Mouse (Mus musculus) limb, embryonic 12.5 days (tissue): ENCODE results near the gene Tomt. TPM values are rescaled to one million over a fixed set of nuclear protein-coding genes. Genes with fewer than 3 reads are reported as not detected.

ENCODE experiments used
- ATAC-seq: fragments of 200-750 bp; cut with Nextera tagmentation; 2 replicates; pipeline ENCODE4 v1.8.0; 2017; ENCODE audit warnings: low read depth, moderate TSS enrichment; ENCODE audit not compliant: insufficient number of reproducible peaks, insufficient read depth, low FRiP score, low TSS enrichment
- H3K27ac ChIP-seq: fragments of 300-500 bp; sonication (generic); 2 replicates; pipeline ENCODE4 v1.5.1; 2016; ENCODE audit warnings: mild to moderate bottlenecking, moderate library complexity
- H3K27me3 ChIP-seq: fragments of 300-500 bp; sonication (generic); 2 replicates; pipeline ENCODE4 v1.6.1; 2016; ENCODE audit warnings: mild to moderate bottlenecking, moderate library complexity
- H3K36me3 ChIP-seq: fragments of 300-500 bp; sonication (generic); 2 replicates; pipeline ENCODE4 v1.6.1; 2016; ENCODE audit warnings: mild to moderate bottlenecking, moderate library complexity
- H3K4me1 ChIP-seq: fragments of 300-500 bp; sonication (generic); replicated peaks from 2 replicates; pipeline ENCODE4 v1.6.1; 2016
- H3K4me2 ChIP-seq: fragments of 300-500 bp; sonication (generic); 2 replicates; pipeline ENCODE4 v1.6.1; 2016; ENCODE audit warnings: mild to moderate bottlenecking, moderate library complexity
- H3K4me3 ChIP-seq: fragments of 300-500 bp; sonication (generic); replicated peaks from 2 replicates; pipeline ENCODE4 v1.5.1; 2016; ENCODE audit warnings: mild to moderate bottlenecking
- H3K9ac ChIP-seq: fragments of 300-500 bp; sonication (generic); replicated peaks from 2 replicates; pipeline ENCODE4 v1.6.1; 2016; ENCODE audit warnings: mild to moderate bottlenecking, moderate library complexity
- H3K9me3 ChIP-seq: fragments of 300-500 bp; sonication (generic); 2 replicates; pipeline ENCODE4 v1.6.1; 2016; ENCODE audit warnings: mild to moderate bottlenecking, moderate library complexity
- WGBS: fragments of 180-500 bp; shearing (Covaris S2); methylation state at CpG from one replicate; pipeline ENCODE4 v1.1.7; 2016; 5-methylcytosine and 5-hydroxymethylcytosine counted together
- polyA plus RNA-seq: library from polyadenylated mRNA; unstranded; fragments of >200 nt; fragmentation: Nextera tagmentation; extraction: Ambion mirVana; gene quantifications from 2 replicates; pipeline ENCODE4 v1.2.1, GENCODE M21; 2016

Tomt gene
- polyA plus RNA-seq, 1 experiment from 2014 or later: 0.71 TPM

DNA sequence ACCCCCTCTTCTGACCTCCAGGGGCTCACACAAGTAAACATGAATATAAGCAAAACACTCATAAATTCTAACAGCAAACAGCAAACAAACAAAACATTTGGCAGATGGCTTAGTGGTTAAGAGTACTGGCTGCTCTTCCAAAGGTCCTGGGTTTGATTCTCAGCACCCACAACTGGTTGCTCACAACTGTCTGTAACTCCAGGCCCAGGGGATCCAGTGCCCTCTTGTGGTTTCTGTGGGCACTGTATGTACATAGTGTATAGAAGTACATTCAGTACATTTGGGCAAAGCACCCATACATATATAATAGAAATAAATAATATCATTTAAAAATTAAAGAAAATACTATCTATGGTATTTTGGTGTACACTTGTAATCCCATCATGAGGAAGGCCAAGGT lies 3.3 kb downstream of the Tomt start:
- no peak overlapping the region for H3K4me2 ChIP-seq
- no peak overlapping the region for H3K4me3 ChIP-seq
- no peak overlapping the region for H3K9ac ChIP-seq
- H3K27ac ChIP-seq: no peak overlapping the region
- no peaks in the 10 kb centered on the region for H3K27me3 ChIP-seq
- peaks cover 28% of the 10 kb centered on the region; the same call in 1 of the 2 replicates for H3K36me3 ChIP-seq
- peaks cover 8% of the 10 kb centered on the region; the same call in 1 of the 2 replicates for H3K4me1 ChIP-seq
- ATAC-seq: no peak
- no peaks in the 10 kb centered on the region for H3K9me3 ChIP-seq

DNA sequence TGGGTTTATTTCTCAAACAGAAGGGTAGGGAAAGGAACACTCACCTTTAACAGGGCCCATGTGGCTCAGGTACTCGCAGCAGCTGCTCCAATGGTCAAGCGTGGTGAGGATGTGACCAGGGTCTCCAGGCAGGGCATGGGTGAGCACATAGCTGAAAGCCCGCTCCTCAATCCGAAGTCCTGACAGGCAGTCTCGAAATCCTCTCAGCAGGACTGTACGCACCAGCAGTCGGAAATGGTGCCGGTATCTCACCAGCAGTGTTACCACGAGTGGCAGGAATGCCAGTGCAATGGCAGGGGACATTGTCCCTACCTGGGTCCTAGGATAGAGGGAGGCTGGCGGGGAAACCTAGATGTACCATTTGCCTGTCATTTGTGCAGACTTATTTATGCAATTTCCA lies 4.2 kb downstream of the Tomt start:
- no peak for ATAC-seq

DNA sequence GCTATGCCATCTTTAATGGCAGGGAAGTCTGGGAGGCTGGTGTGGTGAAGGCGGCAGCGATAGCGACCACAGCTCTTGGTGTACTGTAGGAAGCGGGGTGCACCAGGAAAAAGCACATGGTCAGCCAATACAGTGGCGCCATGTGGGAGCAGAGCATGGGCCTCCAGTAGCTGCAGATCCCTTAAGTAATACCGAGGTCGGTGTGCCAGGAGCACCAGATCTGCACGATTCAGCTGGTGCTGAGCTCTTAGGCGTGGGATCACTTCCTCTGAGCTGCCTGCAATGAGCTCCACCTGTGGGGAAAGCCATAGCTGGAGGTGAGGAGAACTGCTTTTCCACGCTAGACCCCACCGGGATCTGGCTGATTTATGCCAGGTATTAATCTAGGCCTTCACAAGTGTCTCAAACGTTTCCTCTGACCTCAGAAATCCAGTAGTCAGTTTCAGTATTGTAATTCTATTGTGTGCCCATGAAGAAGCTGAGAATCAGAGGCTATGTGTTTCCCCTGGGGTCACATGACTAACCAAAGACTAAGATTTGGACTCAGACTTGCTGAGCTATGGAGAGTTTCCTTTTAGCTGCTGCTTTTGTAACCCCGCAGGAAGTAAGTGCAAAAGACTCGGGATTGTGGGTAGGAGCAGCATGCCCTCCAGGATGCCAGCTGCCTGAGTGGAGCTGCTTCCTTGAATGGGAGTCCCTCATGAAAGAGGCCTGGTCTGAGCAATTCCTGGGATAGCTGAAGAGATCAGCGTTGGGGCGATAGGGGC lies 5.6 kb downstream of the Tomt start:
- Histone ChIP-seq H3K4me3 (no peak overlapping the region), H3K27me3 (no peaks in the 10 kb centered on the region), H3K9me3 (no peaks in the 10 kb centered on the region), H3K36me3 (peaks cover 27% of the 10 kb centered on the region; the same call in 1 of the 2 replicates), H3K27ac (no peak overlapping the region), H3K4me2 (no peak overlapping the region), H3K9ac (no peak overlapping the region; the same call in 1 of the 2 replicates), H3K4me1 (peaks cover 7% of the 10 kb centered on the region)
- ATAC-seq: no peak
- 88% methylated on average over 16 of the region's 16 CpGs for WGBS

More for the DNA sequence above, 4.2 kb downstream of the Tomt start:
- H3K27me3 ChIP-seq: no peaks in the 10 kb centered on the region
- H3K9ac ChIP-seq: no peak overlapping the region
- H3K4me2 ChIP-seq: no peak overlapping the region
- H3K4me3 ChIP-seq: no peak overlapping the region
- H3K27ac ChIP-seq: no peak overlapping the region
- H3K4me1 ChIP-seq: peaks cover 12% of the 10 kb centered on the region
- 92% methylated on average over 10 of the region's 10 CpGs for WGBS
- peaks cover 27% of the 10 kb centered on the region; the same call in 1 of the 2 replicates for H3K36me3 ChIP-seq
- no peaks in the 10 kb centered on the region for H3K9me3 ChIP-seq

DNA sequence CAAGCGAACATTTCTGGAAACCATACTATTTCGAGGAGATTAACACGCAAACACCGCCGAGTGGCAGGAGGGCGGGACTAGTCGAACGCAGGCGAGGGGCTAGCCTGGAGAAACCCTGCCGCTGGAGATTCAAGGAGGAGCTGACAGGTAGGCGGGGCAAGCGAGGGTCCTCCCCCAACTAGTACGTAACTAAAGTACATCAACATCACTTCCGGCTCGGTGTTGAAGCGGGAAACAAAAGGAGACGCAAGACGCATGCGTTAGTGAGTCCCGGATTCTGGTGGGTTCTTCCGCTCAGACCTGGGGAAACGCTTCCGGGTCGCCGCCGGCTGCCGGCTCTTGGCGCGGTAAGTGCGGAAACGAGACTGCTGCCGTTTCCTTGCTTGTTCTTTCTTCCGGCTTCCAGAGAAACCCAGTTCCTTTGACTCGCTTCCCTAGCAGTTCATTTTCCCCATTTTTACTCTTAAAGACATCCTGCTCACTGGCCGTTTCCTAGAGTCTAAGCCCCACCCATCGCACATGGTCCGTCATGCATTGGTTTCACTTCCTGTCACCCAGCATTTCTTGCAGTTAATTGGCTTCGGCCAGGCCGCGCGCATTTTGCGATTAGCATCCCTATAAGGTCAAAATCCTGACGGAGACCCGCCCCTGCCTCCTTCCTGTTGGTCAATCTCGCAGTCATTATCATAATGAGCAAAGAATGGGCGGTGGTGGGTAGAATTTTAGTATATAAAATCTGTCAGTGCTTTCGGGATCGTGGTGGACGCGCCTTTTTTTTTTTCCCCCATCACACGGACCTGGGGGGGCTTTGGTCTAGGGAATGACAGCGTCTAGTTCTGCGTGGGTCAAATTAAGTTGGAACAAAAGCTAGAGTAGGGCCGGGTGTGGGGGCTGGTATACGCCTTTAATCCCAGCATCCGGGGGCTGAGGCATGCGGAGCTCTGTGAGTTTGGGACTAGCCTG lies 9.8 kb downstream of the Tomt start:
- Histone ChIP-seq H3K9ac (peak overlapping the region; percentile 51), H3K4me2 (peak overlapping the region; percentile 54), H3K4me1 (peaks cover 10% of the 10 kb centered on the region), H3K4me3 (peak overlapping the region; percentile 53), H3K27me3 (no peaks in the 10 kb centered on the region), H3K9me3 (no peaks in the 10 kb centered on the region), H3K36me3 (peaks cover 16% of the 10 kb centered on the region; the same call in 1 of the 2 replicates), H3K27ac (peak overlapping the region; percentile 91)
- peak; percentile 98 for ATAC-seq
- under 1% methylated on average over 57 of the region's 57 CpGs for WGBS

DNA sequence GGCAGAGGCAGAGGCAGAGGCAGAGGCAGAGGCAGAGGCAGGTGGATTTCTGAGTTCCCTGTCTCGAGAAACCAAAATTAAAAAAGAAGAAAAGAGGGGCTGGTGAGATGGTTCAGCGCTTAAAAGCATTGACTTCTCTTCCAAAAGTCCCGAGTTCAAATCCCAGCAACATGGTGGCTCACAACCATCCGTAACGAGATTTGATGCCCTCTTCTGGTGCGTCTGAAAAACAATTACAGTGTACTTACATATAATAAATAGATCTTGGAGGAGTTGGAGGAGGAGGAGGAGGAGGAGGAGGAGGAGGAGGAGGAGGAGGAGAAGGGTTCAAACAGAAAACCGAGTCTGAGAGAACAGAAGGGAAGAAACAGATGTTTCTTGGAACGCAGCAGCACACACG lies 10.5 kb downstream of the Tomt start:
- Histone ChIP-seq H3K4me2 (peak overlapping the region; percentile 54), H3K4me1 (peaks cover 10% of the 10 kb centered on the region), H3K27ac (peak overlapping the region; percentile 91), H3K4me3 (peak overlapping the region; percentile 53), H3K36me3 (peaks cover 16% of the 10 kb centered on the region; the same call in 1 of the 2 replicates), H3K27me3 (peaks cover 3% of the 10 kb centered on the region; the same call in 1 of the 2 replicates), H3K9ac (peak overlapping the region; percentile 51), H3K9me3 (no peaks in the 10 kb centered on the region)
- no peak for ATAC-seq
- WGBS: 34% methylated on average over 9 of the region's 9 CpGs

DNA sequence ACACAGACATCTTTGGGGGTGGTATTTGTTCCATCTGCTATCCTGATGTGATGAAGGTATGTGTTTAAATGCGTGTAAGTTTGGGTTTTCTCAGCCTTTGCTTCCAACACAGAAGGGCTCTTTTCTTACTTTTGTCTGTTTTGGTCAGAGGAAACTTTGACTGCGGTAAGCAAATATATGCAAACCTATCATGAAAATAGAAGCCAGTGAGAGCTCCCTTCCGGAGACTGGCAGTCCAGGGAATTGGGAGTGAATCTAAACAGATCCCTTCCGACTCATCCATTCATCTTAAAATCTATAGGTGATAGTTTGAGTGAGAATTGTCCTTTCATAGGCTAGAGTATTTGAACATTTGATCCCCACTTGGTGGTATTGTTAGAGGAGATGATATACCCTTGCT lies 17.7 kb downstream of the Tomt start:
- H3K9ac ChIP-seq: no peak overlapping the region
- ATAC-seq: no peak
- peaks cover 3% of the 10 kb centered on the region; the same call in 1 of the 2 replicates for H3K27me3 ChIP-seq
- H3K9me3 ChIP-seq: no peaks in the 10 kb centered on the region
- no peak overlapping the region for H3K27ac ChIP-seq
- no peaks in the 10 kb centered on the region for H3K4me1 ChIP-seq
- H3K4me2 ChIP-seq: no peak overlapping the region
- no peaks in the 10 kb centered on the region for H3K36me3 ChIP-seq
- 86% methylated on average over 4 of the region's 4 CpGs for WGBS
- H3K4me3 ChIP-seq: no peak overlapping the region

DNA sequence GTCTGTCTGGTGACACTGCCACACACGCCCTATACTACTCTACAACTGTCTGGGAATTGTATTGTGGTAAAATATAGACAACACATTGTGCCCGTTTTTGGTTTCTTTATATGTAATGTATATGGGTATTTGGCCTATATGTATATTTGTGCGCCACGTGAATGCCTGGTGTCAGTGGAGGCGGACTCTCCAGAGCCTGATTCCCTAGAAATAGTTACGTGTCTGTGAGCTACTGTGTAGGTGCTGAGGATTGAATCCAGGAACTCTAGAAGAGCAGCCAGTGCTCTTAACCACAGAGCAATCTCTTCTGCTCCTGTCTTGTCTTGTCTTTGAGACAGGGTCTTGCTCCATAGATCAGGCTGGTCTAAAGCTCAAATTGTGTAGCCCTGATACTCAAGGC lies 19.9 kb downstream of the Tomt start:
- no peak for ATAC-seq
- Histone ChIP-seq H3K4me1 (no peaks in the 10 kb centered on the region), H3K4me2 (no peak overlapping the region), H3K9me3 (no peaks in the 10 kb centered on the region), H3K36me3 (no peaks in the 10 kb centered on the region), H3K4me3 (no peak overlapping the region), H3K27me3 (peaks cover 3% of the 10 kb centered on the region; the same call in 1 of the 2 replicates), H3K9ac (no peak overlapping the region), H3K27ac (no peak overlapping the region)
- 82% methylated on average over 6 of the region's 6 CpGs for WGBS

DNA sequence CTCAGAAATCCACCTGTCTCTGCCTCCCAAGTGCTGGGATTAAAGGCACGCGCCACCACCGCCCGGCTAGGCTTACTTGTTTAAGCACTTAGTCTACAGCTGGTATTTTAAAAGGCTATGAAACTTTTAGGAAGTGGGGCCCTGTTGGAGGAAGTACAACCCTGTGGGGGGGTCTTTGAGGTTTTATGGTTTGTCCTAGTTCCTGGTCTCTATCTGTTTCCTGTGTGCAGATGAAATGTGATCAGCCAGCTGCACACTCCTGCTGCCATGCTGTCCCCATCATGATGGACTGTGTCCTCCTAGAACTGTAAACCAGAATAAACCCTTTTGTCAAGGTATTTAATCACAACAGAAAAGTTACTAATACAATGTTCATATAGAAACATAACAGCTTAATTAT lies 22.0 kb downstream of the Tomt start:
- Histone ChIP-seq H3K27me3 (no peaks in the 10 kb centered on the region), H3K27ac (no peak overlapping the region), H3K9me3 (no peaks in the 10 kb centered on the region), H3K9ac (no peak overlapping the region), H3K4me2 (no peak overlapping the region), H3K4me3 (no peak overlapping the region), H3K36me3 (no peaks in the 10 kb centered on the region), H3K4me1 (no peaks in the 10 kb centered on the region)
- 86% methylated on average over 4 of the region's 4 CpGs for WGBS
- ATAC-seq: no peak

DNA sequence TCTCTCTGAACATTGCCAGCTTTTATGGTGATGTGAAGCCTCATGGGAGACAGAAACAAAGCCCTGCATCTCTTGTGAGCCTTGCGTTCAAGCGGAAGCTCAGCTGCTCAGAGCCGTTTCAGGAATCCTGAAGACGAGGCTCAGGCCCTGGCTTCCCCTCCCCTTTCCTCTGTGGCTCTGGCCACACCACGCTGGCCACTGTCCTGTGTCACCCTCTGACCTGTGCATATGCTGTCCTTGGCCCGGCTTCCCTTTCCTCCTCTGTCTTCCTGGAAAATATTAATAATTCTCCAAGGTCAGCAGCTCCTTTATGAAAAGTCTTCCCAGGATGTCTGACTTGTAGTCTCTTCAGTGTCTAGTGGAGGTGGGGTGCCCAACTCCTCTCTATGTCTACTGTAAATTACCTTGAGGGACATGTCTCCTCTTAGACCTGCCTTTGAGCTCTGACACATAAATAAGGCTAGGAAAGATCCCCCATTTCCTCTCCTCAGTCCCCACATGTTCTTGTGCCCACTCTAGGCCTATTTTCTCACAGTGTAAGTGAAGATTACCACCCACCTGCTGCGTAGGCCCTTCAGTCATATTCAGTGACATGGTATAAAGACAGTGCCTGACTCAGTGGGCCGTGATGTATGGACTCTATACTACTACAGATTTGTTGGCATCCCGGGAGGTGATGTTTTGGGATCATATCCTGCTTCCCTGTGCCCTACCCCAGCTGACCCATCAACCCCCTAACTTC lies 23.6 kb downstream of the Tomt start:
- Histone ChIP-seq H3K27me3 (no peaks in the 10 kb centered on the region), H3K36me3 (no peaks in the 10 kb centered on the region), H3K9ac (no peak overlapping the region), H3K27ac (no peak overlapping the region), H3K4me3 (no peak overlapping the region), H3K4me2 (no peak overlapping the region), H3K9me3 (no peaks in the 10 kb centered on the region), H3K4me1 (no peaks in the 10 kb centered on the region)
- no peak; the same call in 1 of the 2 replicates for ATAC-seq
- 69% methylated on average over 9 of the region's 9 CpGs for WGBS

DNA sequence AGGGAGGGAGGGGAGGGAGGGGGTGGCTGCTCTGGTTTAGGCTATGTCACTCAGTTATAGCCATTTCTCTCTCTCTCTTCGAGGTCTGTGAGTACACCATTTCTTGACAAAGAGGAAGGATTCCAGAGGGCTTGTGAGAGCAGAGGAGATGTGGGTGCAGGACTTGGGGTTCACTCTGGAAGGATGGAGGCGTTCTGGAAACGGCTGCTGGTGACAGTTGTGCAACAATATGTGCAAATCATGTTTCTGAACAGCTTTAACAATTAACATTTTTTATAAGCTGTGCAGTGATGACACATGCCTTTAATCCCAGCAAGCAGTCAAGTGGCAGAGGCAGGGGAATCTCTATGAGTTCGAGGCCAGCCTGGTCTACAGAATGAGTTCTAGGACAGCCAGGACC lies 25.3 kb downstream of the Tomt start:
- Histone ChIP-seq H3K4me2 (no peak overlapping the region), H3K36me3 (no peaks in the 10 kb centered on the region), H3K27me3 (no peaks in the 10 kb centered on the region), H3K9me3 (no peaks in the 10 kb centered on the region), H3K4me3 (no peak overlapping the region), H3K27ac (no peak overlapping the region), H3K9ac (no peak overlapping the region), H3K4me1 (no peaks in the 10 kb centered on the region)
- 77% methylated on average over 4 of the region's 4 CpGs for WGBS
- ATAC-seq: no peak

DNA sequence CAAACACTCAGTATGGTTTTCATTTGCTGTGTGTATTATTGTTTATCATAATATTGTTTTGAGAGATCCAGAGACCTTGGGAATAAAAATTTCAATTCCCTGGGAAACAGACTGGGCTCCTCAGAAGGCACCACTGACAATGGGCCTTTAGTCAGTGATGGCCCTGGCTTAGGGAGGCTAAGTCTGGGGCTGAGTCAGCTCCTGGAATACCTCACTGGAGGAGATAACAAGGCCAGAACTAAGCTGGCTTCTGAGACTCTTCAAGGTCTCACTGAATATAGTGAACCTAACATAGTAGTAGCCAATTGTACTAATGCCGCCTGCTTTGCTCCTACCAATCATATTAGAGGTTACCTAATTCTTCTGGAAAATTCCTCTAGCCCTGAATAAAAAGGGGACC lies 30.2 kb downstream of the Tomt start:
- WGBS: 91% methylated on average over 1 of the region's 1 CpGs
- H3K27ac ChIP-seq: no peak overlapping the region
- no peak overlapping the region for H3K9ac ChIP-seq
- no peaks in the 10 kb centered on the region for H3K9me3 ChIP-seq
- no peak overlapping the region for H3K4me3 ChIP-seq
- no peak overlapping the region for H3K4me2 ChIP-seq
- no peaks in the 10 kb centered on the region for H3K27me3 ChIP-seq
- H3K36me3 ChIP-seq: no peaks in the 10 kb centered on the region
- ATAC-seq: no peak
- no peaks in the 10 kb centered on the region for H3K4me1 ChIP-seq
